Mouse (Mus musculus): ENCODE measurements around the gene Fgf2.

DNA sequence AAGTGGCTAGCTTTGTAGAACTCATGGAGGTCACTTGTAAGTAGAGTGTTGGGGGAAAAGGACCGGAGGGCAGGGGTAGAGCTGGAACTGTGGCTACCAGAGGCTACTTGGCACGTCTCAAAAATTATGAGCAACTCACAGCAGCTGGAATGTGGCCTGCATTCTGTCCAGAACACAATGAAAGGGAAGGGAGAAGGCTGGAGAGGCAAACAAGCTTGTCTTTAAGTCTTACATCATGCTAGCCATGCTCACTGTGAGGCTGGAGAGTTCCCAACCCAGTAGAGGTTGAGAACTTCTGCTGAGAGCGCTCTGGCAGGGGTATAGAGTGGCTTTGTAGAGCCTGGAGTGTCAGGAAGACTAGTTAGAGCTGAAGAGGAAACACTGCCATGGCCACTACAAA, 49.5 kb downstream of the Fgf2 start:
- no peak for TF ChIP-seq POLR2A (IDR thresholded peaks at IDR 0.05; ENCODE audit: low read depth, low read length)
- TF ChIP-seq CTCF (IDR thresholded peaks at IDR 0.05; ENCODE audit: extremely low read depth, insufficient read length, insufficient replicate concordance, low read depth, low read length), result no peak

All from small intestine, adult 2 months (tissue).